Mouse (Mus musculus) CD8-positive naive resting alpha-beta T cell, adult 2 months (primary cell): ENCODE results near the gene Cux2.

Experiments
- DNase-seq, 2 experiments: peaks; one replicate each; pipeline ENCODE4 v3.0.0; 2022; ENCODE audit warnings: low read depth in 2 of 2, low spot score in 2 of 2

Cux2 gene

GRCm38 (mm10) chr5:121839128-121839473 lies 210.8 kb downstream of the Cux2 start:
- no peak for DNase-seq

GRCm38 (mm10) chr5:121838341-121839127 lies 211.4 kb downstream of the Cux2 start:
- peak; percentile 48 to 51 for DNase-seq

- no peak for DNase-seq
These were observed 212.2 kb downstream of the Cux2 start, which contains the start of gene Sh2b3 for GRCm38 (mm10) chr5:121837441-121838340. Gene Sh2b3, minus strand, starts transcription at chr5:121837646.

GRCm38 (mm10) chr5:121836692-121837415 lies 213.0 kb downstream of the Cux2 start:
- peak; percentile 87 to 90 for DNase-seq

- no peak for DNase-seq
These were observed 213.8 kb downstream of the Cux2 start for GRCm38 (mm10) chr5:121835949-121836691.

GRCm38 (mm10) chr5:121834991-121835747 lies 214.7 kb downstream of the Cux2 start:
- no peak for DNase-seq

GRCm38 (mm10) chr5:121834241-121834606 lies 215.7 kb downstream of the Cux2 start:
- DNase-seq = no peak

GRCm38 (mm10) chr5:121833572-121834240 lies 216.2 kb downstream of the Cux2 start:
- no peak for DNase-seq

GRCm38 (mm10) chr5:121833159-121833558 lies 216.7 kb downstream of the Cux2 start:
- no peak for DNase-seq

GRCm38 (mm10) chr5:121832376-121833155 lies 217.3 kb downstream of the Cux2 start:
- DNase-seq = no peak

- no peak for DNase-seq
These were observed 218.8 kb downstream of the Cux2 start for GRCm38 (mm10) chr5:121831002-121831601.

- DNase-seq = no peak
These were observed 221.1 kb downstream of the Cux2 start for GRCm38 (mm10) chr5:121828491-121829432.

- DNase-seq = no peak
These were observed 222.0 kb downstream of the Cux2 start for GRCm38 (mm10) chr5:121827876-121828275.

- DNase-seq = no peak
These were observed 224.3 kb downstream of the Cux2 start for GRCm38 (mm10) chr5:121825606-121826005.

GRCm38 (mm10) chr5:121824121-121824520 lies 225.8 kb downstream of the Cux2 start:
- DNase-seq = no peak

GRCm38 (mm10) chr5:121823668-121824067 lies 226.2 kb downstream of the Cux2 start:
- no peak for DNase-seq
